Mouse (Mus musculus) cerebellum, adult 11-12 months (tissue): ENCODE results near the gene Stxbp1.

Source experiments
- DNase-seq: peaks from one replicate; pipeline ENCODE4 v3.0.0; 2022

Gene Stxbp1

DNA sequence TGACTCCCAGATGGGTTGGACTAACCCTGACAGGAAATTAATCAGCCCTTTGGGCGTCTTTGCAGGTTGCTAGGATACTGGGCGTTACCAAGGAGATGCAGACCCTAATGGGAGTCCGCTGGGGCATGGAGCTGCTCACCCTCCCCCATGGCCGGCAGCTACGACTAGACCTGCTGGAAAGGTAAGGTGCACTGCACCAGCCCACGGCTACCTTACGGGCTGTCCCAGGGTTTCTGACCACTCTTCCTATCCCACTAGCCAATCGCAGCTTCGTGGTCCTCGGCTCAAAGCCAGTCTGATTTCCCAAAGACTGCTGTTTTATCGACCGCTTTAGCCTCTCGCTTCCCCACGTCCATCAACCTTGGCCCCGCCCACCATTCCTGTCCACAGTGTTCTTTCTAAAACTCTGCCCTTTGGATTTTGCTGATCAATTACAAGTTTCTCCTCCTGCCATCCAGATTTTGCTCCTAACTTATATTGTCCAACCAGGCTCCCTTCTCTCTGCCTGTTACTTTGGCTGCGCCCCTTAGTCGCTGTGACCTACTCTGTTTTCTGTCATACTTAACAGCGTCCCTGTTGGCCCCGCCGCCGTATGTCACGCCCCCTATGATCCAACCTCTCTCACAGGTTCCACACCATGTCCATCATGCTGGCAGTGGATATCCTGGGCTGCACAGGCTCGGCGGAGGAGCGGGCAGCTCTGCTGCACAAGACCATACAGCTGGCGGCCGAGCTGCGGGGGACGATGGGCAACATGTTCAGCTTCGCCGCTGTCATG, 96.0 kb downstream of the Stxbp1 start:
- DNase-seq, result no peak

DNA sequence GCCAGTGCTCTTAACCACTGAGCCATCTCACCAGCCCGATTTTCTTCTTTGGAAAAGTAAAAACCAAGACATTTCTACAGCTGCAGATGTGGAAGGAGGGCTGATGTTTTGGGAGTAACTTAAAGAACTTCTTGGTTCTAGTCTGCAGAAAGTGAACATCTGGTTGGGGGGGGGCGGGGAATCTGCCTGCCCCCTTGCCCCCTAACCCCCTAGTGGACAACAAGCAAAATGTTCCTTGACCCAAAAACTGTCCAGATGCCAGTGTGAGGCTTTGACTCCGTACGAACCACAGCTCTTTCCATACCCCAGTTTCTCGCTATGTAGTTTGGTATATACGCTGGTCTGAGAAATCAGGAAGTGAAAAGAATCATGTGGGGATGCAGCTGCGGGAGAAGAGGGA, 96.8 kb downstream of the Stxbp1 start:
- no peak for DNase-seq

DNA sequence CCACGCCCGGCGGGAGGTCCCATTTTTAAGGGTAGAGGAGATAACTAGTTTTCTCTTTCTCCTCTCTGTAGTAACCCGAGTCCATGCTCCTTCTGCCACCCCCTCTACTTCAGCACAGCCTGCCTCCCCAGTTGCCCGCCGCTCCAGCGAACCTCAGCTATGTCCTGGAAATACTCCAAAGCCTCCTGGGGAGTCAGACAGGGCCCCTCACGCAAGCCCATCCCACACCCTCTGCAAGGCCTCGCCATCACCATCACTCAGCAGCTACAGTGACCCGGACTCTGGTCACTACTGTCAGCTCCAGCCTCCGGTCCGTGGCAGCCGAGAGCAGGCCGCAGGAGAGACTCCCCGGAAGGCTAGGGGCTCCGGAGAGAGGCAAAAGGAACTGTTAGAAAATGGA, 98.0 kb downstream of the Stxbp1 start:
- DNase-seq, result no peak

DNA sequence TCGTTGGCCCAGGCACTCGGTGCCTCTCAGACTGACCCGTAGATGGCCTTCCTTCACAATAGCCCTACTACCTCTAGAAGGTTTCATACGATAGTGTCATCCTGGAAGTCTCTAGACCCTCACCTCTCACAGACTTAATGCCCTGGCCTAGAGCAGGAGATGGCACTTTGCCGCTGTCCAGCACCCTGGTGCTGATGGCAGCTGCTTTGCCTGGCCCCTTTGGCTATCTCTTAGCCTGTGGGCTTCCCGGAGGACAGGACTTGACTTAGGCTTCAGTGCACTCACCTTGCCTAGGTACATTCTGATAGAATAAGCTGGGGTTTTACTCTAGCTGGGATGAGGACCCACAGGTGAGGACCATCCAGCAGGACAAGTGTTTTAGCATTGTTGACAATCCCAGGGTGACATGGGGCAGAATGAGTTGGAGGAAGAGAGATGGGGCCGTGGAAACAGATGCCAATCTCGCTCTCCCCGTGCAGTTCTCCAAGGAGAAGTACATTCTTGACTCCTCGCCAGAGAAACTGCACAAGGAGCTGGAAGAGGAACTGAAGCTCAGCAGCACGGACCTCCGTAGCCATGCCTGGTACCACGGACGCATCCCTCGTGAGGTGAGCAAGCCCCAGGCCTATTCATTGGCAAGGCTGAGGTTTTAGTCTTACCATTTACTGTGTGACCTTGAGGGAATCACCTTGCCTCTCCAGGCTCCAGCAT, 102.6 kb downstream of the Stxbp1 start:
- DNase-seq, result no peak

- peak; percentile 91 for DNase-seq
Observed at GRCm38 (mm10) chr2:32742173-32742531, 104.9 kb downstream of the Stxbp1 start.

DNA sequence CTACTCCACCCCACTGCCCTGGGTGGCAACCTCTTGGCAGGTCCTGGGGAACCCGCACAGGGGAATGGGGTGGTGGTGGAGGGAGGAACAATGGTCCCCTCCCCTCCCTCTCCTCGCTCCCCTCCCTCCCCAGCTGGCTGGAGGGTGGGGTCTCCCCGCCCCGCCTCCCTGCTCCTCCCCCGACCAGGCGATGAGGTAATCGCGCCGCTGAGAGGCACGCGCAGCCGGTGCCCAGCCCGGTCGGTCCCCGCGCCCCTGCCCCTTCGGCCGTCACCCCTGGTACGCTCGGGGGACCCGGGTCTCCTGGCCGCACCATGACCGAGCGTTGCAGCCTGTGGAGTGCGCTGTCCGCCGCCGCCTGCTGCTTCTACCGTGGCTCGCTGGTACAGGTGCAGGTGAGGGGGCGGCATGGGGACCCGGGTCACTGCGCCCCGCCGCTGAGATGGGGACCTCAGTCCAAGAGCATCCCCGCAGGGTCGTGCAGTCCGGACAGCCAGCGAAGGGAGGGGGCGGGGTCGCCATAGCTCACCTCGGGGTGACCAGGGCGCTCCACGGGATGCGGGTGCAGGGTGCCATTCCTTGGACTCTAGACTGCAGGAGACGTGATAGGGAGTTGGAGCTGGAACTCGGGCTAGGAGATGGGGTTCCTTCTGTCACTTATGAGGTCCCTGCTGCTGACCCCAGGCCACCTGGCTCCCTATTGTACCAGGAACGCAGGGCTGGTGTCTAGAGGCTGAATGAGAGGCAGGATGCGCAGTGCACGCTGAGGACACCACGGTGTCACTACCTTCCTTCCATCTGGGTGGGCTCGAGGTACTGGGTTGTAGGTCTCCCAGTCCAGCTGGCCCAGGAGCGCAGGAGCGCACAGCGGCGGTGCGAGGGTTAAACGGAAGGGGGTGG, 105.5 kb downstream of the Stxbp1 start:
- peak; percentile 77 for DNase-seq

GRCm38 (mm10) chr2:32740916-32741272, 106.2 kb downstream of the Stxbp1 start, which contains the start of gene 6330409D20Rik:
Gene 6330409D20Rik, minus strand, starts transcription at chr2:32741016.
- DNase-seq, result no peak

GRCm38 (mm10) chr2:32739311-32739710, 107.7 kb downstream of the Stxbp1 start:
- DNase-seq, result no peak
